Mouse (Mus musculus) liver, postnatal 0 days (tissue): Measurements from ENCODE around the gene Nvl. TPM values are rescaled to one million over a fixed set of nuclear protein-coding genes. Genes with fewer than 3 reads are reported as not detected.

ENCODE experiments used
- ATAC-seq: fragments of 200-750 bp; cut with Nextera tagmentation; 2 replicates; pipeline ENCODE4 v1.8.0; 2017; ENCODE audit warnings: mild to moderate bottlenecking, moderate library complexity
- DNase-seq: peaks from one replicate; pipeline ENCODE4 v3.0.0-alpha.2; 2016
- H3K27ac ChIP-seq: fragments of 300-500 bp; sonication (generic); 2 replicates; pipeline ENCODE4 v1.5.1; 2014; ENCODE audit warnings: antibody characterized with exemption, moderate library complexity, mild to moderate bottlenecking, low read depth
- H3K27me3 ChIP-seq: fragments of 300-500 bp; sonication (generic); 2 replicates; pipeline ENCODE4 v1.6.1; 2014; ENCODE audit warnings: low read length, control low read depth, mixed read lengths; ENCODE audit not compliant: insufficient read depth
- H3K36me3 ChIP-seq: fragments of 300-500 bp; sonication (generic); replicated peaks from 2 replicates; pipeline ENCODE4 v1.6.1; 2014; ENCODE audit warnings: mild to moderate bottlenecking, control low read depth, low read length, moderate library complexity, mixed read lengths; ENCODE audit not compliant: insufficient read depth
- H3K4me1 ChIP-seq: fragments of 300-500 bp; sonication (generic); 2 replicates; pipeline ENCODE4 v1.6.1; 2014; ENCODE audit warnings: antibody characterized with exemption, mild to moderate bottlenecking, control low read depth; ENCODE audit not compliant: insufficient read depth
- H3K4me2 ChIP-seq: fragments of 300-500 bp; sonication (generic); 2 replicates; pipeline ENCODE4 v1.6.1; 2014; ENCODE audit warnings: low read depth, mild to moderate bottlenecking, low read length, moderate library complexity, mixed read lengths
- H3K4me3 ChIP-seq: fragments of 300-500 bp; sonication (generic); 2 replicates; pipeline ENCODE4 v1.5.1; 2014; ENCODE audit warnings: low read depth, low read length
- H3K9ac ChIP-seq: fragments of 300-500 bp; sonication (generic); replicated peaks from 2 replicates; pipeline ENCODE4 v1.6.1; 2014; ENCODE audit warnings: mild to moderate bottlenecking, moderate library complexity
- H3K9me3 ChIP-seq: fragments of 300-500 bp; sonication (generic); 2 replicates; pipeline ENCODE4 v1.6.1; 2016; ENCODE audit warnings: mild to moderate bottlenecking, control low read depth, low read length, mixed read lengths
- CTCF ChIP-seq: sonication (generic); IDR thresholded peaks from 2 replicates; pipeline ENCODE4 v1.5.1; 2016; ENCODE audit warnings: antibody characterized with exemption, low read depth
- EP300 ChIP-seq: IDR thresholded peaks from 2 replicates; pipeline ENCODE4 v1.6.1; 2016; ENCODE audit warnings: antibody characterized with exemption, low read depth, mild to moderate bottlenecking
- WGBS: fragments of 180-500 bp; shearing (Covaris S2); extraction: QIAGEN DNeasy Blood & Tissue Kit; methylation state at CpG from one replicate; pipeline ENCODE4 v1.1.7; 2014; ENCODE audit not compliant: insufficient replicate concordance; 5-methylcytosine and 5-hydroxymethylcytosine counted together
- polyA plus RNA-seq: library from polyadenylated mRNA; unstranded; fragments of >200 nt; fragmentation: Nextera tagmentation; extraction: Ambion mirVana; gene quantifications from 2 replicates; pipeline ENCODE4 v1.2.1, GENCODE M21; 2015

Gene Nvl
- polyA plus RNA-seq, result 5.9 and 7.8 TPM in 2 replicates

DNA sequence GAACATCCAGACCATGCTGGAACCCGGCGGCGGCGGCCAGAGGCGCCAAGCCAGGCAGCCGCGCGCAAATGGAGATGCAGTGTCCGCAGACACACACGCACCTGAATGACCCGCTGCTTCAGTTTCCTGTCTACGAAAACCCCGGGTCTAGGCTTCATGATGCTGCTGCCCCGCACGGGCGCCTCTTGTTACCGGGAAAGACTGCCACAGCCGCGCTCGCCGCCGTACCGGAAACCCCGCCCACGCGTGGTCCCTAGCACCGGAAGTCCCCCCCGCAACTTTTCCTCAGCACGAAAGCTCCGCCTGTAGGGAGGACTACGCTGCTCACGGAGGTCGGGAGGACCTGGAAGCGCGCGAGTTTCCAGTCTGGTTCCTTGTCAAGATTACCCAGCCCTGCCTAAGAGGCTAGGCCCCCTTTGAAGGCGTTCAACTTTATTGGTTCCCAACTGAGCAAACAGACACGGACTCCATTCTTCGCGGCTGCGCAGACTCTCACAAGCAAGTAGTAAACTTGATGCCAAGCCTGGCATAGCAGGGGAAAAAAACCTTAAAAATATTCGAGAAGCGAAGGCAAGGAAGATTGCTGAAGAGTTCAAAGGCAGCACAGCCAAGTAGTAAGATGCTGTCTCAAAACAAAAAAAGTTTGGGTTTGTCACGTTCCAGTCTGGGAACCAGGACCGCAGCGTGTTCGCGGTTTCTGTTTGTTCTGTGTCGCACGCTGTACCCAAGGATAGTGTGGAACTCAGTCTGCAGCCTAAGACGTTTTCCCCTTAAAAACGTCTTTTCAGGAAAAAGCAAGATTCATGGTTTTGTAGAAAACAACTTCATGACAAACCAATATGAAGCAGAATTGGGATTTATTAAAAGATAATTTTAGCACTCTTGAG, at the start of gene Nvl, which contains the start of gene Cnih4:
Nvl (minus strand) TSS at position 255 of the 887 bp plus-strand sequence.
Cnih4 (plus strand) TSS at position 744 of the 887 bp plus-strand sequence.
- peak within 1 kb of the TSS; percentile 71 for H3K4me3 ChIP-seq
- WGBS, result under 1% methylated on average over 52 of the region's 52 CpGs
- TF ChIP-seq EP300 (0 out of 2 replicates have a peak, but pooled peaks have one; percentile 58), CTCF (0 out of 2 replicates have a peak, but pooled peaks have one; percentile 4)
- peak within 1 kb of the TSS; percentile 75 for H3K4me2 ChIP-seq
- H3K36me3 ChIP-seq, result peaks cover 7% of the 10 kb centered on the region; the same call in 1 of the 2 replicates
- DNase-seq, result peak; percentile 95
- peaks cover 22% of the 10 kb centered on the region for H3K4me1 ChIP-seq
- no peaks in the 10 kb centered on the region for H3K27me3 ChIP-seq
- H3K9me3 ChIP-seq, result no peaks in the 10 kb centered on the region
- ATAC-seq, result peak; percentile 97
- peak within 1 kb of the TSS; percentile 90 for H3K27ac ChIP-seq
- H3K9ac ChIP-seq, result peak within 1 kb of the TSS; percentile 73

DNA sequence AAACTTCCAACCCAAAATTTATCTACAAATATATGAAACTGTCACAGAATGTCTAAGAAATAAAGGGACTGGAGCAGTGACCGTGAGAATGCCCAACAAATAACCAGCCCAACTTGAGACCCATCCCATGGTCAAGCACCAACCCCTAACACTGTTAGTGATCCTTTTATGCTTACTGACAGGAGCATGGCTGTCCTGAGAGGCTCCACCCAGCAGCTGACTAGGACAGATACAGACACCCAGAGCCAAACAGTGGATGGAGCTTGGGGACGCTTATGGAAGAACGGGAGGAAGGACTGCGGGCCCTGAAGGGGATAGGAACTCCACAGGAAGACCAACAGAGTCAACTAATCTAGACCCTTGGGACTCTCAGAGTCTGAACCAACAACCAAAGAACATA, 44.9 kb upstream of the Nvl start:
- Histone ChIP-seq H3K36me3 (peaks cover 90% of the 10 kb centered on the region), H3K4me2 (no peak overlapping the region), H3K27ac (no peak overlapping the region), H3K9me3 (no peaks in the 10 kb centered on the region), H3K4me3 (no peak overlapping the region), H3K27me3 (no peaks in the 10 kb centered on the region), H3K4me1 (no peaks in the 10 kb centered on the region), H3K9ac (no peak overlapping the region)
- no peak for DNase-seq
- TF ChIP-seq EP300 (no peak), CTCF (no peak)
- 0 out of 2 replicates have a peak, but pooled peaks have one; percentile 16 for ATAC-seq
- WGBS, result 54% methylated on average over 4 of the region's 4 CpGs

DNA sequence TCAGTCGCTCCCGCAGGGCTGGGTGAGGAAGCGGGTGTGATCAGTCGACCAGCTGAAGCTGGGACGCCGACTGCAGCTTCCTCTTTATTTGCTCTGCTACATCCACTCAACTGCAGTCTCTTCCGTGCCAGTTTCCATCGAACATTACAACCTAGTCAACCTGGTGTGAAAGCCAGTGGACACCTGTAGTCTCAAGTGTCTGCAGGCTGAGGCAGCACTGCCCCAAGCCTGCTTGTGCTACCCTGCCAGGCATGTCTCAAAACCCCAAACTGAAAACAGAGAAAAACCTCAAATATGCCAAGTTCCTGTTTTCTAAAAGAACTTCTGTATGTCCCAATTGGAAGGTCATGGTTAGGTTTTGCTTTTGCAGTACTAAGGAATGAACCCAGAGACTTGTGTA, 26.2 kb upstream of the Nvl start:
- no peak overlapping the region for H3K4me3 ChIP-seq
- H3K36me3 ChIP-seq, result peaks cover 35% of the 10 kb centered on the region
- ATAC-seq, result peak; percentile 30; the same call in 1 of the 2 replicates

DNA sequence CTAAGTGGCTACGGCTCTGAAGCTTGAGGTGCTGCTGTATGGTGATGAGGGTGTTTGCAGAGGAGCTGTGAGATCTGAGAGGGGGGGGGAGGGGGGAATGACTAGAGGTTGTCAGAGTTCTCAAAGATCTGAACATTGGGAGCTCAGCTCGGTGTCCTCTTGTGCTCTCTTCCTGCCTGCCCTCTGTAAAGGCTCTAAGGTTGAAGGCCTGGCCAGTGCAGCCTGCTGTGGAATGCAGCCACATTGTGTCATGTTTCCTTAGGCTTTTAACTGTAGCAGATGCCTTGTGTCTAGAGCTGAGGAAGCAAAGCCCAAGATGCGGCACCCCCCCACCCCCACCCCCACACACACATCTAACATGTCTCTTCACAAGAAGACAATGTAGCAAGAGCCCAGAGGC, 24.4 kb upstream of the Nvl start:
- WGBS, result 78% methylated on average over 3 of the region's 3 CpGs
- ATAC-seq (no peak), DNase-seq (no peak)
- H3K9me3 ChIP-seq, result no peaks in the 10 kb centered on the region
- H3K4me2 ChIP-seq, result no peak overlapping the region
- no peak overlapping the region for H3K4me3 ChIP-seq
- H3K27me3 ChIP-seq, result no peaks in the 10 kb centered on the region
- TF ChIP-seq EP300, result no peak
- no peak for TF ChIP-seq CTCF
- no peaks in the 10 kb centered on the region for H3K4me1 ChIP-seq
- H3K36me3 ChIP-seq, result peaks cover 30% of the 10 kb centered on the region
- no peak overlapping the region for H3K27ac ChIP-seq
- no peak overlapping the region for H3K9ac ChIP-seq

More for the DNA sequence above, 26.2 kb upstream of the Nvl start:
- H3K27ac ChIP-seq, result peak overlapping the region; percentile 68
- no peaks in the 10 kb centered on the region for H3K9me3 ChIP-seq
- no peaks in the 10 kb centered on the region for H3K4me1 ChIP-seq
- H3K4me2 ChIP-seq, result peak overlapping the region; percentile 2; the same call in 1 of the 2 replicates
- H3K27me3 ChIP-seq, result no peaks in the 10 kb centered on the region
- 35% methylated on average over 8 of the region's 8 CpGs for WGBS
- TF ChIP-seq EP300 (no peak), CTCF (no peak)
- no peak overlapping the region for H3K9ac ChIP-seq
- DNase-seq, result peak; percentile 45

DNA sequence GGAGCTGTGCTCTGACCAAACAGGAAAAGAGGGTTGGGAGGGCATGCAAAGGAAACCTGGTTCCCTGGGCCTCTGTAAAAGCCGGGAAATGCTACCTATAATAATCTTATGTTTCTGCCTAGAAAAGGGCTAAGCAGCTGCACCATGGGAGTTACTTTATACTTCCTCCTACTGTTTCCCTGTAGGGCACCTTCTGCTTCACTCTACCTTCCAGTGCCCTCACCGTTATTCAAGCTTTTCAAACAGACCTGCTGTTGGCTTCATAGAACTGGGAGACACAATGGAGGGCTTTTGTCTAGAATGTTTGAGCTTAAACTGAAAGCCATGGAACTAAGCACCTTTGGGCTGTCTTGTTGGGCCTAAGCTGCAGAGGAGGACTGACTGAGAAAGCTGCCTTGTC, 23.8 kb upstream of the Nvl start:
- no peak for DNase-seq
- H3K9me3 ChIP-seq, result no peaks in the 10 kb centered on the region
- 85% methylated on average over 2 of the region's 2 CpGs for WGBS
- no peak overlapping the region for H3K27ac ChIP-seq
- no peak overlapping the region for H3K4me2 ChIP-seq
- no peak for ATAC-seq
- H3K9ac ChIP-seq, result no peak overlapping the region
- TF ChIP-seq EP300 (no peak), CTCF (no peak)
- H3K4me3 ChIP-seq, result no peak overlapping the region
- H3K36me3 ChIP-seq, result peaks cover 31% of the 10 kb centered on the region
- H3K4me1 ChIP-seq, result no peaks in the 10 kb centered on the region
- H3K27me3 ChIP-seq, result no peaks in the 10 kb centered on the region

DNA sequence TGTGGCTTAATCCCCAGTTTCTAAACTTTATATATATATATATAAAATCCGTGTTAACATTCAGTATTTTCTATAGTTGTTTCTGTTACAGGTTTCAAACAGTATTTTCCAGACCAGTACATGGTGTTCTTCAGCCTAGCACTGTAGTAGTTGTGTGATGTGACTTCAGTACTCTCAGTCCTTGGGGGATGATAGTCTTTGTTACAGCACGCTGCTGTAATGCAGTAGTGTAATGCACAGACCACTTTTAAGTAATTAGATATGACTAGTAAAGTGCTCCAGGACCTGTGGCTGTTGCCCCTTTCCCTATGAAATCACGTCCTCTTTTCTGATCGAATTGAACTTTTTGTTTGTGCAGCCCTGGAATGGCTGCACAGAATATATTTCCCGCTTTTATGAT, 7.5 kb upstream of the Nvl start:
- H3K4me1 ChIP-seq, result peaks cover 20% of the 10 kb centered on the region
- DNase-seq (no peak), ATAC-seq (no peak)
- TF ChIP-seq EP300 (no peak), CTCF (no peak)
- H3K36me3 ChIP-seq, result no peaks in the 10 kb centered on the region; the same call in 1 of the 2 replicates
- H3K27me3 ChIP-seq, result no peaks in the 10 kb centered on the region
- no peaks in the 10 kb centered on the region for H3K9me3 ChIP-seq
- peak overlapping the region; percentile 87 for H3K4me3 ChIP-seq
- peak overlapping the region; percentile 87 for H3K9ac ChIP-seq
- WGBS, result 33% methylated on average over 5 of the region's 5 CpGs
- no peak overlapping the region; the same call in 1 of the 2 replicates for H3K27ac ChIP-seq
- H3K4me2 ChIP-seq, result peak overlapping the region; percentile 94
